Mouse (Mus musculus) mature B cell (primary cell): ENCODE measurements around the gene Esrra.

Experiments used
- in situ Hi-C: fragments of 300-500 bp; cut with MboI; formaldehyde crosslinking; loops from 2 replicates; pipeline ENCODE4 v1.14.3; 2019

The Esrra gene

GRCm38 (mm10) chr19:6940396-6941351 is 19.1 kb upstream of the Esrra start:
- in situ Hi-C loops: no loop called here

DNA sequence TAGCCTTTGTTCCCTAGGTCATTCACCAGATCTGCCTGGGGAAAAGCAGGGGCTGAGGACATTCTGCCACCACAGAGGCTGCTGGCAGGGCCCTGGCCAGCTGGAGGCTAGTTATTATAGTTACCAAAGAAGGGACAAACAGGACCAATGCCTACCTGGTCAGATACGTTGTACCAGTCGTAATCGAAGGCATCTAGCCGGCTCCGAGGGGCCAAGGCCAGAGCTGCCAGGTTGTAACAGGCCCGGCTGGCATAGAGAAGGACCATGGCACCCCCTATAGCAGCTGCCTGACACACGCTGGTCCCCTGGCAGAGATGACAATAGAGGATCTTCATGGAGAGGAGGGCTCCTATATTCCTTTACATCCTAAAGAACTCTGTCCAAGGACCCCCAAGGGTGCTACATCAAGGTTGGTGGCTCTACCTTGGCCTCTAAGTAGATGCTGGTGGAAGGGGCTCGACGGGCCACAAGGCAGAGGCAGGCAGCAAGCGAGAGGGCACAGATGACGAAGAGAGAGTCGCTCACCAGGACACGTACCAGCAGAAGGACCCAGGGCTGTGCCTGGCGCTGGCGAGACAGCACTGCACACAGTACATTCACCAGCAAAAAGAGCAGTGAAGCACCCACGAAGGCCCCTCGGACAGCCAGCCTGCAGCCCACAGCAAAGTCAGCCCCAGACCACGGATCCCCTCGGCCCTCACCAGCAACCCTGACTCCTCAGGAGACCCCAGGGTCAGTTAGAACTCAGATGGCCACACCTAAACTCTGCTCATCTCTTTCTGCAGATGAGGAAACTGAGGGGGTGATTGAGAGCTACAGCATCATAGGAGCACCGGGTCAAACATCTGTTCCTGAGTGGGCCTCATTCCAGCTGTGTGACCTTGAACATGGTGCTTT is 17.7 kb upstream of the Esrra start:
- in situ Hi-C loops: no loop called here

DNA sequence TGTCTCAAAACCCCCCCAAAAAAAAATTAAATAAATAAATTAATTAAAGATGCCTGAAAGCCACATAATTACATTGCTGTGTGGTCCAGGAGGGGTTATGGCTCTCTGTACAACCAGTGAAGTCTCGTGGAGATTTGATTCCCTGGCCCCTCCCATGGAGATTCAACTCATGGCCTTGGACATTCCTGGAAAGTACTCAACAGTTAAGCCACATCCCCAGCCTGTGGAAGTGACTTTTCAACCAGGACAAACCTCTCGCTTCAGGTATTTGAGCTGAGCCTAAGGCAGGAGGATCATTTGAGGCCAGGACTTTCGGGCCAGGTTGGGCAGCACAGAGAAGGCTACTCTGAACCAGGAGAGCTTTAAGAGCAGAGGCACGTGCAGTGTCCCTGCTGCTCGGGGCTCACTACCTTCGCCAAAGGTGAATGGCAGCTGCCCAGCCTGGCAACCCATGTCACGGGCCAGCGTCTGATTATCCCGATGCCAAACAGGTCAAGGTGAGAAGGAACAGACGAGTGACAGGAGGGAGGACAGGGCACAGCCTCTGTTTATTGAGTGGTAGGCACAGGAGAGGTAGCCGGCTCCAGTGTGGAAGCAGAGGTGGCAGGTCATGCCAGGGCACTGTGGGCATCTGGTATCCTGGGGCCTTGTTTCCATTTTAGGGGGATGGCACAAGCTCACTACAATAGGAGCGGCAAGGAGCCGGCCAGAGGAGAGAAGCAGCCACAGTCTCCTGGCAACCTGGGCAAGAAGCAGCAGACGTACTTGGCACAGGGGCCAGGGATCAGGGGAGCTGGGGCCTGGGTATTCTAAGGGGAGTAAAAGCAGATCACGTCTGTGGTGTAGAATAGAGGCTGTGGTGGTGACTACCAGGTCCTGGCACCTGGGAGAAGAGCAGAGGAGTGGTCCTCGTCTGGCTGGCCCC is 16.2 kb upstream of the Esrra start:
- in situ Hi-C loops: no loop called here

GRCm38 (mm10) chr19:6936299-6936698 is 14.7 kb upstream of the Esrra start:
- in situ Hi-C loops: no loop called here

DNA sequence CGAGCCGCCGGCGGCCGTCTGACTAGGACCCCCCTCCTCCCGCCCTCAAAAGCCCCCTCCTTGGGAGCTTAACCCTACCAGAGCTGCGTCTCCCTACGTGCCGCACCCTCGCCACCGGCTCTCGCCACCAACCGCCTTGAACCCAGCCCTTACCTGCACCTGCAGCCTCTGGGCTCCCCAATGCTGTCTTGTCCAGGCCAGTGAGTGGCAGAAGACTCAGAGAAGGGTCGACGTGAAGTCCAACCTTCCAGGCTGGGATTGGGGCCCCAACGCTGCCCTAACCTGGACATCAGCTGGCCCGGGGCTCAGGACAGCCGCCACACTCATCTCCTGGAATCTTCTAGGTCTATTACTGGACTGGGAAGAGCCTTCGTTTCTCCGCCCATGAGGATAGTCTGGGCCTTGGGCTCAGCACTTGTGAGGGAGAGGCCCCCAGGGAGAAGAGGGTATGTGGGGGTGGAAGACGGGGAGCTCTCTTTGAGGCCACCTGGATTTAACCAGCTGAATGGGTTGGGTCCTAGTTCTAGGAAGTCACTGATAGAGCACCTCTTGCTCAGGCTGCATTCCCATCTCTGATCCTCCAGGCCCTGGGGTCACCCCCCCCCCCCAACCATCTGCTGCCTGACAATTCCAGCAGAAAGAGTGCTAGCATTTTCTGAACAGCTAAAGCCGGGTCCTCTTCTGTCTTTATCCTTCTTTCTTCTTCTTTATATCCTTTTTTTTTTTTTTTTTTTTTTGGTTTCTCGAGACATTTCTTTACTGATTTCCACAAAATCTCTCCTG is 12.8 kb upstream of the Esrra start, which contains the start of gene Kcnk4:
Kcnk4 (minus strand) TSS at position 321 of the 783 bp plus-strand sequence.
- in situ Hi-C loops: no loop called here

GRCm38 (mm10) chr19:6933436-6934194 is 12.0 kb upstream of the Esrra start:
- in situ Hi-C loops: no loop called here

GRCm38 (mm10) chr19:6933102-6933435 is 11.5 kb upstream of the Esrra start:
- in situ Hi-C loops: no loop called here

DNA sequence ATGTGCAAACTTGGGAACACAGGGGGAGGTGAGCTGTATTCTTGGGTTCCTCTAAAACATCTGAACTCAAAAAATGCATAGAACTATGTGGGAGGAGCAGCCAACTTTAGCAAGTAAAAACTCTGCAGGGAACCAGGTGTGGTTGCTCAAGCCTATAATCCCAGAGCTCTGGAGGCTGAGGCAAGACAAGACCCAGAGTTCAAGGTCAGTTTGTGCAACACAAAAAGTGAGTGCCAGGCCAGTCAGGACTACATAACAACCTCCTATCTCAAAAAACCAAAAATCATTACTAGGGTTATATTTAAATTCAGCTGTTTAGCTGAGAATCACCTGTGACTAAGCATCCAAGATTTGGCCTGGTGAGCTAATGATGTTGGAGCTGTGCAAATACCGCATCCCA is 10.4 kb upstream of the Esrra start:
- in situ Hi-C loops: no loop called here

DNA sequence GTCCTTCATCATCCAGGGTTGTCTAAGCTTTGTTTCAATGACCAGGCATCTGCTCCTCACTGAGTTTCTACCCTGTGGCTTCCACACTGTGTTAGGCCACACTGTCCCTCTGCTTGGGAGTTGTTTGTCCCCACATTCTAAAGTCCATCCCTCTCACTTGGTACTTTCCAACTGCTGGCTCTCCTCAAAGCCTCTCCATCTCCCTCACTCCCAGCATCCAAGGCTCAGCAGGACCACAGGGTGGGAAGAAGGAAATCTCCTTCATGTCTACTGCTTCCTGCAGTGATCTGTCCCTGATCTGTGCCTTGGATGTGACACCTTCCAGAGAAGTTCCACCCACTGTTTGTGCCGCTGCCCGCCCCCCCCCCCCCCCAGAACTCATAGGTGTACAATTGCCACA is 9.4 kb upstream of the Esrra start:
- in situ Hi-C loops: no loop called here

DNA sequence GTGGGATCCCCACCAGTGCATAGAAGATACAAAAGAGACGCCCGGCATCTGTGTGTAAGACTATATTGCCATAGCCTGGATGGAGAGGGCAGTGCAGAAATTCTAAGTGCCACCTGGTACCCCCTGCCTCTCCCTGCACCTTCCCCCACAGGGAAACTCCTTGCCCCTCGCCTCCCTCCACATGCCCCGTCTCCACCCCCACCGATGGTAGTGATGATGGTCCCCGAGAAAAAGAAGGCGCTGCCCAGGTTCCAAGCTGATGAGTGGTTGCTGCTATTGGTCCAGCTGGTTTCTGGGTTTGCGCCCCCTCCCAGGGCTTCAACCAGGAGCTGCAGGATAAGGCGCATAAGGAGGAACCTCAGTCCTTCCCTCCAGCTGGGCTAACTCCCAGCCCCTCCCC is 6.5 kb upstream of the Esrra start:
- in situ Hi-C loops: no loop called here

DNA sequence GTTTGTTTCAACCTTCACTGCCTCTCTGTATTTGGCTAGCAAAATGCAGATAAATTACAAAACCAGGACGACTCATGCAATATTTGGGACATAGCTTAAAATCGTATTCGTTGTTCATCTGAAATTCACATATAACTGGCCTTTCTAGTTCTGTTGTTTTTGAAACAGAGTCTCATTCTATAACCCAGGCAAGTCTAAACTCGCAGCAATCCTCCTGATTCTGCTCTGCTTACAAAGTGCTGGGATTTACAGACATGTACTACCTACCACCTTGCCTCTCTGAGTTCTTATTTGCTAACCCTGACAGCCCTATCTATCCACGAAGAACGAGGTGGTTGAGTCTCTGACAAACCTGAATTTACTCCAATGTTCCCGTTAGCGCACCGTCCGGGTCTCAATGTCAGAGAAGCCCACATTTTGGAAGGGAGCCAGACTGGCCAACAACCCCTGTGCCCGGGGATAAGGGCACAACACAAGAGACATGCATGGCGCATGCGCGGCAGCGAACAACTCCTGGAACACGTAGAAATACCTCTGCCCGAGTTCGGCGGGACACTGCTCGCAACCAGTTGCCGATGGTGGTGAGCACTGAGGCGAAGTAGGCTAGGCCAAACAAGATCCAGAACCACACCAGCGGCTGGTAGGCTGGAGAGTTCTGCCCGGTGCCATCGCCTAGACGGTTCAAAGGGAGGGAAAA is 5.1 kb upstream of the Esrra start:
- in situ Hi-C loops: no loop called here

- in situ Hi-C loops: no loop called here
Measured at GRCm38 (mm10) chr19:6925611-6926329, 4.2 kb upstream of the Esrra start.

DNA sequence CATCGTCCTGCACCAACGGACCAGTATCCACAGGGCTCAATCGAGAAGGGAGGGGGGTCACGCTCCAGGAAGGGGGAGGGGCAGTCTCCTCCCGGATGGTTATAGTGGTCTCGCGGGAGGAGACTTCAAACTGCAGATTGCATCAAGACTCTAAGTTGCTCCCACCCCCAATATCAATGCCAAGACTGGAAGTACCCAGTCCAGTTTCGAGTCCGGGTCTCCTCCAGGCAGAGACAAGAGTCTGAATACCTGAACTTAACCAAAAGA is 3.6 kb upstream of the Esrra start, which contains the start of gene Catsperz:
Catsperz (minus strand) TSS at position 74 of the 267 bp plus-strand sequence.
- in situ Hi-C loops: no loop called here

- in situ Hi-C loops: no loop called here
Measured at GRCm38 (mm10) chr19:6924461-6925306, 3.1 kb upstream of the Esrra start.

- in situ Hi-C loops: no loop called here
Measured at GRCm38 (mm10) chr19:6922901-6923735, 1.5 kb upstream of the Esrra start.

- in situ Hi-C loops: no loop called here
Measured at GRCm38 (mm10) chr19:6920741-6921636, 624 bp downstream of the Esrra start.
